Mouse (Mus musculus) mesoderm, embryonic 11.5 days (tissue): ENCODE results near the gene Gm20741.

Source experiments
- DNase-seq: peaks from one replicate; pipeline ENCODE4 v3.0.0-alpha.2; 2012; ENCODE audit warnings: low read depth, low spot score

The Gm20741 gene

GRCm38 (mm10) chr16:88811827-88812226 lies at the start of gene Gm20741:
Gene Gm20741, minus strand, starts transcription at chr16:88812220.
- no peak for DNase-seq

DNA sequence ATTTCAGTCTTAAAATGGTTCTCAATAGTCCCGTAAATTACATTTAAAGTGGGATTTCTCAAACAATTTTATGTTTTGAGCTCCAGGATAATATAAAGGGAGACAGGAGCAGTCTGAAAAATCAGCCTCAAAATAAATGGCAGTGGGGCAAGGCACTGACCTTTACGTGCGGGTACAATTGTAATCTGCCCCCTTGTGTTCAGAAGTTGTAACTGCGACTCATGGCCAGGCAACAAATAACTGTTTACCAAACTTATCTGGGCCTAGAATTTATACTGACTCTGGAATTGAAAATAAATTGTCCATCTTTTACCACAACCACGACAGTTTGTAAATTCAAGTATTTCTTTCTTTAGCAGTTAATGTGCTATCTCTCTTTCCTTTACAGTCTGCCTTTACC lies 39.4 kb upstream of the Gm20741 start:
- peak; percentile 48 for DNase-seq

GRCm38 (mm10) chr16:88848558-88848957 lies 36.5 kb upstream of the Gm20741 start:
- no peak for DNase-seq

DNA sequence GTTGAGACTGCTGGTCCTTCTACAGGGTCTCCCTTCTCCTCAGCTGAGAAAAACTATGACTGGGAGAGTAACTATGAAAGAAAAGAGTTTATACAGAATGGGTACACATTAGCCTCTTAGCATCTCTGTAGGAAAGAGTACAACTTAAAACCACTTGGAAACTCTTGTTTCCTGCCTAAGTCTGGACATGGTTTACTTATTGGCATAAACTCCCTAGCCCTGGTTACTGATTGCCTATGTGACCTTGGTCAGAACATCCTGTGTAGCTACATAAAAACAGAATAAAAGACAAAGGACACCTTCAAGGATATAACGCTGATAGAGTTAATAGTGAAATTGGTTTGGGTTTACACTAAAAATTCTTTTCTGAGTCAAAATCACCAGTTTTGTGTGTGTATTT lies 35.3 kb upstream of the Gm20741 start:
- DNase-seq = no peak

- DNase-seq = peak; percentile 60
These were observed 15.0 kb upstream of the Gm20741 start for GRCm38 (mm10) chr16:88826978-88827377.

- peak; percentile 10 for DNase-seq
These were observed 14.2 kb upstream of the Gm20741 start, which contains the start of gene Krtap14 for GRCm38 (mm10) chr16:88826095-88826652. Gene Krtap14, minus strand, starts transcription at chr16:88826145.

GRCm38 (mm10) chr16:88823736-88824135 lies 11.7 kb upstream of the Gm20741 start:
- peak; percentile 61 for DNase-seq

GRCm38 (mm10) chr16:88820066-88820465 lies 8.0 kb upstream of the Gm20741 start, which contains the start of gene Krtap15:
Gene Krtap15, plus strand, starts transcription at chr16:88820215.
- DNase-seq = no peak

DNA sequence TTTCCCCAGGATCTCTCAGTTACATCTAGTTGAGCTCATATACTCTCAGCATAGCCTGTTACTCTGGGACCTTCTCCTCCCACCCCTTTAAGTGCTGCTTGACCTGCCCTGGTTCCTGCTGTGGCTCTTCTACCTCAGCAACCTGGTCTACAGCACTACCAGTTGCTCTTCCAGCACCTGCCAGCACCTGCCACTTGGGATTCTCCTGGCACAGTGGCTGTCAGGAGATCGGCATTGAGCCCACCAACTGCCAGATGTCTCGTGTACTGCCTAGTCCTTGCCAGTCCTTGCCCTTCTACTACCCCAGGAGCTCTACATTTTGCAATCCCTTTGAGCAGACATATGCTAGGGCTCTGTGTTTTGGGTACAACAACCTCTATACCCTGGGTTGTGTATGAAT lies 25.2 kb downstream of the Gm20741 start:
- no peak for DNase-seq

DNA sequence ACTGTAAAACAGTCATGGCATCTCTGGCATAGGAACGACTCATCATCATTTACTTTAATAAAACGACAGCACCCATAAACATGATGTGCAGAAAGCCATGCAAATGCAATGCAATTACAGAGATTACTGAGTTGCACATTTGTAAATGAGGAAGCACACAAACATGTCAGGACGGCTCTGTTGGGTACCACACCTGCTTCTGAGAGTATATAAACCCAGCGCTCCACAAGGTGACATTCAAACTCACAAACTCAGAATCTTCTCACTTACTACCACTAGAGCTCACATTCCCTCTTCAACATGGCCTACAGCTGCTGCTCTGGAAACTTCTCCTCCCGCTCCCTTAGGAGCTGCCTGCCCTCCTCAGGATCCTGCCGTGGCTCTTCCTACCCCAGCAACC lies 34.4 kb downstream of the Gm20741 start, which contains the start of gene Gm5965:
Gm5965 (plus strand) TSS at position 301 of the 400 bp plus-strand sequence.
- DNase-seq = no peak

GRCm38 (mm10) chr16:88774106-88774505 lies 37.9 kb downstream of the Gm20741 start, which contains the start of gene 2310057N15Rik:
Gene 2310057N15Rik, minus strand, starts transcription at chr16:88774206.
- no peak for DNase-seq
